Mouse (Mus musculus) heart, adult 2 months (tissue): ENCODE measurements around the gene Hmgn1. TPM values are rescaled to one million over a fixed set of nuclear protein-coding genes. Genes with fewer than 3 reads are reported as not detected.

Experiments
- DNase-seq, 2 experiments: peaks; one replicate each; pipeline ENCODE4 v3.0.0; 2021
- H3K27ac ChIP-seq: fragments of 200-600 bp; 2 replicates; pipeline ENCODE4 v1.8.1; 2022
- H3K27me3 ChIP-seq: fragments of 200-500 bp; 2 replicates; pipeline ENCODE4 v1.6.1; 2012; ENCODE audit warnings: mild to moderate bottlenecking, low read length, inconsistent platforms, mixed read lengths; ENCODE audit not compliant: control insufficient read depth, insufficient read depth
- H3K36me3 ChIP-seq: fragments of 200-500 bp; 2 replicates; pipeline ENCODE4 v1.6.1; 2012; ENCODE audit warnings: low read length, inconsistent platforms; ENCODE audit not compliant: control insufficient read depth, insufficient read depth
- H3K4me1 ChIP-seq: fragments of 200-500 bp; 2 replicates; pipeline ENCODE4 v1.6.1; 2011; ENCODE audit warnings: low read length; ENCODE audit not compliant: control insufficient read depth, insufficient read depth
- H3K4me3 ChIP-seq: fragments of 200-600 bp; 2 replicates; pipeline ENCODE4 v1.8.1; 2022
- H3K79me2 ChIP-seq: fragments of 200-500 bp; replicated peaks from 2 replicates; pipeline ENCODE4 v1.6.1; 2012; ENCODE audit warnings: mild to moderate bottlenecking, inconsistent platforms, low read length, moderate library complexity, mixed read lengths; ENCODE audit not compliant: control insufficient read depth, insufficient read depth
- H3K9ac ChIP-seq: fragments of 200-500 bp; 2 replicates; pipeline ENCODE4 v1.6.1; 2012; ENCODE audit warnings: low read depth, mild to moderate bottlenecking, control low read depth, inconsistent platforms, low read length, mixed read lengths
- CTCF ChIP-seq: fragments of 200-600 bp; IDR thresholded peaks from 2 replicates; pipeline ENCODE4 v1.8.1; 2022; ENCODE audit warnings: antibody characterized with exemption, mild to moderate bottlenecking, moderate library complexity
- EP300 ChIP-seq: fragments of 200-500 bp; IDR thresholded peaks from 2 replicates; pipeline ENCODE4 v1.6.1; 2011; ENCODE audit warnings: low read depth, low read length, control low read depth; ENCODE audit not compliant: insufficient read depth
- POLR2A ChIP-seq: fragments of 200-500 bp; IDR thresholded peaks from 2 replicates; pipeline ENCODE4 v1.6.1; 2011; ENCODE audit warnings: mild to moderate bottlenecking, low read depth, low read length, control low read depth; ENCODE audit not compliant: insufficient read depth
- WGBS: fragments of 180-500 bp; shearing (Covaris S2); methylation state at CpG from one replicate; pipeline ENCODE4 v1.1.7; 2018; 5-methylcytosine and 5-hydroxymethylcytosine counted together
- intact Hi-C: fragments of 180-260 bp; cut with DNase I; formaldehyde crosslinking; loops from one replicate; pipeline ENCODE4 v1.15.1; 2025
- long read RNA-seq: library from polyadenylated mRNA; stranded (forward); transcript quantifications from one replicate; pipeline ENCODE4 v2.0.0, GENCODE M21; 2021
- polyA plus RNA-seq: library from polyadenylated mRNA; depleted of rRNA; stranded (reverse); fragments of >200 nt; gene quantifications from 2 replicates; pipeline ENCODE4 v1.2.3, GENCODE M21; 2012; rRNA removed
- total RNA-seq, 2 experiments: library from RNA; stranded (reverse); gene quantifications; 2 replicates each; pipeline ENCODE4 v1.2.3; 2021

Gene Hmgn1
- total RNA-seq (10 to 100 TPM; 47.9 to 53.1 TPM), polyA plus RNA-seq (14.6 and 27.9 TPM in 2 replicates)
- long read RNA-seq, transcript Hmgn1-201 (6 exons, 2,174 nt), result major isoform, 35 of 44 reads
- long read RNA-seq, partial matches to known transcripts, result 0 of 44 reads
- long read RNA-seq, other reads (novel, unspliced or antisense), result 9 of 44 reads

DNA sequence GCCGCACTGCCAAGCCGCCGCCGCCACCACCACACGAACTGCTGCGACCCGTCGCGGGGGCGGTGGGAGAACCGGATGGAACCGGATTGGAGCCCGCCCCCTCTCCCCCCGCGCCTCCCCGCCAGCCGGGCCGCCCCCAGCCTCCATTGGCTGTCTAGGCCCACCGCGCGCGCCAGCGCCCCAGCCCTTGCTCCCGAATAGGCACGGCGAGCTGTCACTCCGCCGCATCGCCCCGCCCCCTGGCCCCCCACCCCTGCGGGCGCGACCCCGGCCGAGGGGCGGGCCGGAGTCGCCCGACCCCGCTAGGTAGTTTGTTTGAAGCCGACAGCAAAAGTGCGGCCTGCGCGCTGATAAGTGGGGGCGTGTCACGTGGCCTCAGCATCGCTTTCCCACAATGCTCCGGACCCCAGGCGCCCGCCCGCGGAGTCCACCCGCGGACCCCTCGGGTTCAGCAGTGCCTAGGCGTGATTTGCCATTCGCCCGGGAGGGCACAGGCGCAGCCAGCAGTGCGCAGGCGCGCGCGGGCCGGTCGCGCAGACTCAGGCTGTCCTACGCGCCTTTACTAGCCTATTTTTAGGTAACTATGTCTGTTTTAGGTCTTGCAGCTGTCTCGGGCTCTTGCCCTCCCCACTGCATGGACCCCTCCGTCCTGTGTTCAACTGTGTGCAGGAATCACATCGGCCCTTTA lies at the start of gene Hmgn1:
Hmgn1 (minus strand) TSS at position 73 of the 688 bp plus-strand sequence.
- peak; percentile 95 to 98 for DNase-seq
- H3K36me3 ChIP-seq, result peaks cover 14% of the 10 kb centered on the region; the same call in 1 of the 2 replicates
- under 1% methylated on average over 69 of the region's 72 CpGs for WGBS

DNA sequence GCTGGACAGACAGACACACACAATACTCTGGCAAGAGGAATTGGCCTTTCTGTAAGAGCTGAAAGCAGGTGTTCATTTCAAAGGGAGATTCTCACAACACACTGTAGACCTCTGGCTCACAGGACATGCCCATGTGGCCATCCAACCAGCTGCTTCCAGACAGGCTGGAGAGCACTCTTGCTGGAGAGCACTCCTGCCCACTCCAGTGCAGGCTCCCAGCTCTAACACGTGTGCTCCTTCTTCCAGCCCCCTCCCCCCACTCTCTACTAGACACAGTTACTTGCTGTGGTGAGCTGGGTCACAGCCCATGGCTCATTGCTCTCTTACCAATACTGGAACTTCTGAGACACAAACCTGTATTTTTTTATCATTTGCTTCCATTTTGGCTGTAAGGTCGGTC lies 47.9 kb upstream of the Hmgn1 start:
- DNase-seq, result no peak
- Histone ChIP-seq H3K79me2 (no peaks in the 10 kb centered on the region), H3K36me3 (no peaks in the 10 kb centered on the region), H3K27me3 (no peaks in the 10 kb centered on the region), H3K27ac (no peak overlapping the region), H3K9ac (no peak overlapping the region), H3K4me3 (no peak overlapping the region), H3K4me1 (no peaks in the 10 kb centered on the region)
- intact Hi-C loops, result no loop called here
- TF ChIP-seq POLR2A (no peak), CTCF (no peak), EP300 (no peak)
- 51% methylated on average over 2 of the region's 2 CpGs for WGBS

More for the DNA sequence above, at the start of gene Hmgn1:
- H3K9ac ChIP-seq, result peak within 1 kb of the TSS; percentile 84
- H3K27me3 ChIP-seq, result no peaks in the 10 kb centered on the region
- 0 out of 2 replicates have a peak, but pooled peaks cover 2% of the 10 kb centered on the region for H3K4me1 ChIP-seq
- intact Hi-C loops, result loop anchor here (1.0 to 2.0 kb wide), 2 partner anchors 15 to 46 kb away; partner anchors contain the start of gene Brwd1
- peak within 1 kb of the TSS; percentile 63 for H3K4me3 ChIP-seq
- H3K27ac ChIP-seq, result peak within 1 kb of the TSS; percentile 92
- no peaks in the 10 kb centered on the region for H3K79me2 ChIP-seq
- TF ChIP-seq CTCF (no peak), POLR2A (peak; percentile 96), EP300 (0 out of 2 replicates have a peak, but pooled peaks have one; percentile 66)

DNA sequence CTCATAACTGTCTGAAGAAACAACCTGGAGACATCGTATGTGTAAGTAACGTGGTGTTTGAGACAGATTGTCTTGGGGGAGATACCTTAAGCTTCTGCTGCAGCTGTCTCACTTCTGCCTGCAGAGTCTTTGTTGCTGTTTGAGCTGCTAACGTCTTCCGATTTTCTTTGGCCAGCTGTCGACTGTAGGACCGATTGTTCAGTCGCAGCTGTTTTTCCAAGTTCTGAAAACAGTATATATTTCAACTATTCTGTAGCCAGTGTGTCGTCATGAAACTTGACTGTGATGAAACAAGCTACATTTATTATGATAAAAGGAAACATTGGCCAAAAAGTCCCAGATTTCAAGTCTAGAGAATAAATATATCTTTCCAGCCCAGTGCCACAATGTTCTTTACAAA lies 46.1 kb upstream of the Hmgn1 start:
- TF ChIP-seq EP300 (no peak), CTCF (no peak), POLR2A (no peak)
- DNase-seq, result no peak
- Histone ChIP-seq H3K27ac (no peak overlapping the region), H3K79me2 (no peaks in the 10 kb centered on the region), H3K36me3 (no peaks in the 10 kb centered on the region), H3K27me3 (no peaks in the 10 kb centered on the region), H3K9ac (no peak overlapping the region), H3K4me1 (no peaks in the 10 kb centered on the region), H3K4me3 (no peak overlapping the region)
- intact Hi-C loops, result no loop called here
- WGBS, result 65% methylated on average over 8 of the region's 8 CpGs

DNA sequence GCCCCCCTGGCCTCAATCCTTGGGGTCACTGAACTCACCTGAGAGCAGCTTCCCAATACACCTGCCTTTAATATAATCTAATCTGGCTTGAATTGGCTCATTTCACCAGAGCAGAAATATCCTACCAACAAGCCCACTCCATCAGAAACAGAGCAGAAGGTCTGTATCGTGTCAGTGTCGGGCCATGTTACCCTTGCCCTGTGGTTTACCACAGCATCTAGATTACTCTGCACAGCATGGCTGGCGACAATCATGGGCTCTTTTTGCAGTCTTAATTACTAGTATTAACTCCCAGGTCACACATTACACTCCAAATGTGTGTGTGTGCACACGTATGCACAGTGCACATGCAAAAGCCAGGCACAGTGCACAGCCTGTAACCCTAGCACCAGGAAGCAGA lies 41.3 kb upstream of the Hmgn1 start:
- Histone ChIP-seq H3K27ac (no peak overlapping the region), H3K4me3 (no peak overlapping the region), H3K4me1 (no peaks in the 10 kb centered on the region), H3K27me3 (no peaks in the 10 kb centered on the region), H3K9ac (no peak overlapping the region), H3K36me3 (no peaks in the 10 kb centered on the region), H3K79me2 (no peaks in the 10 kb centered on the region)
- intact Hi-C loops, result no loop called here
- TF ChIP-seq EP300 (no peak), POLR2A (no peak), CTCF (no peak)
- DNase-seq, result no peak
- 90% methylated on average over 4 of the region's 4 CpGs for WGBS

DNA sequence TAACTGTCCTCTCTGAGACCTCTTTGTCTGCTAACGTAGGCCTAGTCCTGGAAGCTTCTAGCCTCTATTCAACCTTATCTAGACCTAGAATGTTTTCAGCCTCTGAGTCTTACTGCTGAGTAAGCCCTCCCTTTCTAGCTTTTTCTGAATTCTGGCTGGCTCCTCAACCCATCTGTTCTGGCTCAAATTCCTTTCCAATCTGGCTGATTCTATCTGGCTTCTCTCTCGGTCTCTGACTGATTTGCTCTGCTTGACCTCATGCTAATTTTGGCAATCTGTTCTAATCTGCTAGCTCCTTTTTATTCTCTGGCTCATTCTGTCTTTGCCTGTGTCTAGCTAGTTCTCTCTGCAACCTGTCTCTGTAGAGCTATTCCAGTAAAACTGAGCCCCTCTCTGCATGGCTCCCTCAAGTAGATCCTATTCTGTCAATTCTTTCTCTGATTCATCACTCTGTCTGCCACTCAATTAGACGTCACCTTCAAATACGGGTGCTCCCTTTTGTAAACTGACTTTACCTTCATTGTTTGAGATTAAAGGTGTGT lies 38.3 kb upstream of the Hmgn1 start:
- Histone ChIP-seq H3K27ac (no peak overlapping the region), H3K27me3 (no peaks in the 10 kb centered on the region), H3K79me2 (no peaks in the 10 kb centered on the region), H3K4me1 (no peaks in the 10 kb centered on the region), H3K4me3 (no peak overlapping the region), H3K9ac (no peak overlapping the region), H3K36me3 (no peaks in the 10 kb centered on the region)
- intact Hi-C loops, result no loop called here
- TF ChIP-seq POLR2A (no peak), CTCF (no peak), EP300 (no peak)
- no peak for DNase-seq
- WGBS, result 62% methylated on average over 4 of the region's 4 CpGs

DNA sequence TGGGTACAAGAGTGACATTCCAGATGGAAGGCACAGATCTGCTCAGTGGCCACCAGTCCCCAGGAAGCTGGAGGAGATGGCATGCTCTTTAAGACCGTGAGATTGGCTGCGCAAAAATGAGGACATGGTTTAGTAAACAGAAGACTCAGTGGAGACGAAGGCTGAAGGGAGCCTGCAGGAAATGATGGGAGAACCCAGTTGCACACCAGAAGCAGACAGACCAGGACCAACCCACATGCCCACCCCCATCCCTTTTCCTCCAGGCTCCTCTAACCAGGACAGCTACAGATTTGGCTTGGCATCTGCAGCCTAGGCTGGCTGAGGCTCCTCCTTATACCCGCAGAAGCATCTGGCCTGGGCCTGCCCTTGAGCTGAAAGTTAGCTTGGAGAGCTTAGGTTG lies 33.8 kb upstream of the Hmgn1 start:
- no peak overlapping the region for H3K4me3 ChIP-seq
- no peaks in the 10 kb centered on the region for H3K36me3 ChIP-seq
- no peak for DNase-seq
- no peak overlapping the region for H3K9ac ChIP-seq
- 71% methylated on average over 4 of the region's 4 CpGs for WGBS
- intact Hi-C loops, result no loop called here
- TF ChIP-seq EP300 (no peak), POLR2A (no peak), CTCF (no peak)
- no peaks in the 10 kb centered on the region for H3K79me2 ChIP-seq
- H3K4me1 ChIP-seq, result peaks cover 4% of the 10 kb centered on the region
- no peaks in the 10 kb centered on the region for H3K27me3 ChIP-seq
- no peak overlapping the region for H3K27ac ChIP-seq
